Mouse (Mus musculus) lung, adult 2 months (tissue): Measurements from ENCODE around the gene P2ry12.

Source experiments
- CTCF ChIP-seq: fragments of 200-500 bp; IDR thresholded peaks from 2 replicates; pipeline ENCODE4 v1.5.1; 2011; ENCODE audit warnings: mild to moderate bottlenecking, low read length, control low read depth; ENCODE audit not compliant: insufficient read depth
- POLR2A ChIP-seq: fragments of 200-500 bp; IDR thresholded peaks from 2 replicates; pipeline ENCODE4 v1.6.1; 2011; ENCODE audit warnings: low read depth, mild to moderate bottlenecking, control low read depth, low read length, borderline replicate concordance; ENCODE audit errors: extremely low read depth

DNA sequence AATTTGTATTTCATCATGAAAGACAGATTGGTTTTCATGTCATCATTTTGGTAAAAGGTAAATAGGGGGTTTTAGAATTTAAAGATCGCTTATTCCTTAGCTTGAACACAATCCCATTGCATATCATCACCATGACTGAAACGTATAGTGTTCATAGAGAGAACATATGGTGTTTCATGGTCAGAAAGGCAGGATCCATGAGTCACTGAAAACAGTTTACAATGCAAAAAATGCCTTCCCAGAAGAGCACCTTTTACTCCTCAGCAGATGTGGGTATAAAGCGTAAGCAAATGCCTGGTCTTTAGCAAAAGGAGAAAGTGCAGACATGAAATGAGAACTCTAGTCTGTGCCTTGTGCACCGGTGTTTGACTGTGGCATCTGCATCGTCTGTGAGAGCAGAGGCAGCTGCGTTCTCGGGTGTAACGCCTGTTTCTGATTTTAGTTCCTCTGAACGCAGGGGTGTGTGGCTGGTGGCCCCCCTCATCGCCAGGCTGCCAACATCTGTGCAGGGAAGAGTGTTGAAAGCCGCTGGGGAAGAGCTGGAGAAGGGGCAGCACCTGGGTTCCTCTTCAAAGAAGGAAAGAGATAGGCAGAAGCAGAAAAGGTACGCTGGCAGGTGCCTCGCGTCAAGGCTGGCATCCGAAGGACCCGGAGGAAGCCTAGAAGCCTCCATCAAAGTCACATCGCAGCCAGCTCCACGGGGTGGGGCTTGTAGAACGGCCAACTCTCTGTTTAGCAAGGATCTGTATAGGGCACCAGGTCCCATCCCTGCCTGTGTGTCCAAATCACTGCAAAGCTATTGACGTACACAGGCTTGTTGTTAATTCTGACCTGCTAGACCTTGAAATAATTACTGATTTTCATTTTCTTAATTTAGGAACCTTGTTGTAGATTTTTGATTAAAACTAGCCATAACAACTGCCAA lies 4.7 kb downstream of the P2ry12 start:
- TF ChIP-seq POLR2A: no peak
- no peak for TF ChIP-seq CTCF
